Mouse (Mus musculus): ENCODE measurements around the gene Qtrt1. TPM values are rescaled to one million over a fixed set of nuclear protein-coding genes. Genes with fewer than 3 reads are reported as not detected.

Qtrt1 gene
- total RNA-seq, 2 experiments from 2014 or later: 5.4 to 9.8 TPM

Other genes with a start within 250 kb of the Qtrt1 start
- 6.8 and 7.3 TPM in 2 replicates for gene Pde4a, start 246.1 kb upstream of the Qtrt1 start, total RNA-seq (2015)
- 3.0 and 3.9 TPM in 2 replicates for gene Pde4a, start 246.1 kb upstream of the Qtrt1 start, total RNA-seq (2017)
- 17.7 and 18.8 TPM in 2 replicates for gene Keap1, start 172.5 kb upstream of the Qtrt1 start, total RNA-seq (2015)
- 34.0 and 36.9 TPM in 2 replicates for gene Keap1, start 172.5 kb upstream of the Qtrt1 start, total RNA-seq (2017)
- 3.6 and 4.0 TPM in 2 replicates for gene S1pr5, start 163.4 kb upstream of the Qtrt1 start, total RNA-seq (2015)
- gene S1pr5, start 163.4 kb upstream of the Qtrt1 start, total RNA-seq (2017): 7.9 and 9.0 TPM in 2 replicates
- 14.6 and 15.0 TPM in 2 replicates for gene Atg4d, start 146.5 kb upstream of the Qtrt1 start, total RNA-seq (2015)
- gene Atg4d, start 146.5 kb upstream of the Qtrt1 start, total RNA-seq (2017): 13.5 and 19.3 TPM in 2 replicates
- gene Kri1, start 123.9 kb upstream of the Qtrt1 start, total RNA-seq (2015): 28.0 and 28.4 TPM in 2 replicates
- 53.6 and 76.9 TPM in 2 replicates for gene Kri1, start 123.9 kb upstream of the Qtrt1 start, total RNA-seq (2017)
- gene Cdkn2d, start 120.4 kb upstream of the Qtrt1 start, total RNA-seq (2015): 132 and 138 TPM in 2 replicates
- 65.6 and 75.3 TPM in 2 replicates for gene Cdkn2d, start 120.4 kb upstream of the Qtrt1 start, total RNA-seq (2017)
- 0.31 and 0.32 TPM in 2 replicates for gene Ap1m2, start 99.5 kb upstream of the Qtrt1 start, total RNA-seq (2015)
- gene Ap1m2, start 99.5 kb upstream of the Qtrt1 start, total RNA-seq (2017): 0.92 and 1.6 TPM in 2 replicates
- gene Slc44a2, start 91.1 kb upstream of the Qtrt1 start, total RNA-seq (2015): 112 and 124 TPM in 2 replicates
- 101 and 116 TPM in 2 replicates for gene Slc44a2, start 91.1 kb upstream of the Qtrt1 start, total RNA-seq (2017)
- 21.7 and 22.9 TPM in 2 replicates for gene Ilf3, start 44.0 kb upstream of the Qtrt1 start, total RNA-seq (2015)
- 42.0 and 42.5 TPM in 2 replicates for gene Ilf3, start 44.0 kb upstream of the Qtrt1 start, total RNA-seq (2017)
- 94.9 and 101 TPM in 2 replicates for gene Dnm2, start 13.1 kb downstream of the Qtrt1 start, total RNA-seq (2015)
- 131 and 144 TPM in 2 replicates for gene Dnm2, start 13.1 kb downstream of the Qtrt1 start, total RNA-seq (2017)
- 5.4 and 6.2 TPM in 2 replicates for gene Tmed1, start 98.4 kb downstream of the Qtrt1 start, total RNA-seq (2015)
- 8.7 and 9.3 TPM in 2 replicates for gene Tmed1, start 98.4 kb downstream of the Qtrt1 start, total RNA-seq (2017)
- gene AB124611, start 114.3 kb downstream of the Qtrt1 start, total RNA-seq (2015): 179 and 187 TPM in 2 replicates
- gene AB124611, start 114.3 kb downstream of the Qtrt1 start, total RNA-seq (2017): 290 and 296 TPM in 2 replicates
- 19.1 and 26.3 TPM in 2 replicates for gene Carm1, start 135.1 kb downstream of the Qtrt1 start, total RNA-seq (2015)
- gene Carm1, start 135.1 kb downstream of the Qtrt1 start, total RNA-seq (2017): 8.5 and 14.1 TPM in 2 replicates
- 20.5 and 22.2 TPM in 2 replicates for gene Timm29, start 180.9 kb downstream of the Qtrt1 start, total RNA-seq (2015)
- 21.3 and 22.3 TPM in 2 replicates for gene Timm29, start 180.9 kb downstream of the Qtrt1 start, total RNA-seq (2017)
- gene Yipf2, start 181.0 kb downstream of the Qtrt1 start, total RNA-seq (2015): 5.2 and 5.4 TPM in 2 replicates
- 5.9 and 8.7 TPM in 2 replicates for gene Yipf2, start 181.0 kb downstream of the Qtrt1 start, total RNA-seq (2017)
- 41.7 and 43.5 TPM in 2 replicates for gene Smarca4, start 204.3 kb downstream of the Qtrt1 start, total RNA-seq (2015)
- gene Smarca4, start 204.3 kb downstream of the Qtrt1 start, total RNA-seq (2017): 46.0 and 56.5 TPM in 2 replicates

Measured in megakaryocyte, adult 5-6 weeks (primary cell).